ENCODE assay signal across 15 mouse cellular contexts in genomic region chr13:93829565-93830293, GRCm38 (mm10). TPM values are rescaled to one million over a fixed set of nuclear protein-coding genes. Genes with fewer than 3 reads are reported as not detected.
A peak's percentile ranks its signal among the peaks of the same experiment; 100 is the strongest.
DNase-seq lines count a peak whose midpoint lies in the region; ATAC-seq and TF ChIP-seq lines count a peak whose summit lies in the region.
"Had no signal": no experiment of that assay in that cellular context is flagged by ENCODE, and none has a peak within 500 bp of the region (broad histone marks: within the 10 kb centered on the region; RNA-seq: fewer than 3 reads in every experiment).

No protein-coding gene starts in this region.

- no peak for ATAC-seq in midbrain, embryonic 11.5 days (ENCODE audit: low FRiP score)
- no peak for ATAC-seq in midbrain, embryonic 16.5 days
- no peak for ATAC-seq in limb, embryonic 12.5 days (ENCODE audit: insufficient number of reproducible peaks, insufficient read depth, low FRiP score, low TSS enrichment, low read depth)
- ATAC-seq: inflammation-experienced regulatory T-cells, adult 6 months; midbrain, embryonic 15.5 days had no signal

- H3K4me1 ChIP-seq in midbrain, embryonic 11.5 days (ENCODE audit: control insufficient read depth, insufficient read depth, low read length): no peaks in the 10 kb centered on the region
- H3K4me1 ChIP-seq in midbrain, embryonic 16.5 days (ENCODE audit: control insufficient read depth, insufficient read depth, low read length): no peaks in the 10 kb centered on the region
- H3K4me1 ChIP-seq in limb, embryonic 12.5 days (replicated peaks): peaks cover 7% of the 10 kb centered on the region
- H3K4me1 ChIP-seq: forebrain, embryonic 12.5 days; liver, embryonic 13.5 days; midbrain, embryonic 15.5 days had no signal

- 67% methylated on average over 2 of the region's 2 CpGs for WGBS in midbrain, embryonic 11.5 days
- 70% methylated on average over 2 of the region's 2 CpGs for WGBS in midbrain, embryonic 16.5 days
- WGBS in limb, embryonic 12.5 days: 49% methylated on average over 2 of the region's 2 CpGs

- intact Hi-C loops in gastrocnemius, adult 2 months (cut with DNase I): no loop called here
- intact Hi-C loops in gastrocnemius, postnatal 14 days (cut with DNase I; ENCODE audit: low total_unique reads): no loop called here

- no peak overlapping the region for H3K4me3 ChIP-seq in gastrocnemius, adult 2 months
- H3K4me3 ChIP-seq in layer of hippocampus, adult 2 months: no peak overlapping the region
- H3K4me3 ChIP-seq in midbrain, embryonic 11.5 days (ENCODE audit: low read depth, low read length): no peak overlapping the region
- H3K4me3 ChIP-seq in midbrain, embryonic 16.5 days (ENCODE audit: low read depth, low read length): no peak overlapping the region
- H3K4me3 ChIP-seq in limb, embryonic 12.5 days (replicated peaks): no peak overlapping the region
- H3K4me3 ChIP-seq: forebrain, embryonic 12.5 days; heart, embryonic 13.5 days; liver, embryonic 13.5 days; midbrain, embryonic 15.5 days had no signal

- no peak overlapping the region for H3K27ac ChIP-seq in gastrocnemius, adult 2 months
- no peak overlapping the region for H3K27ac ChIP-seq in layer of hippocampus, adult 2 months
- H3K27ac ChIP-seq in midbrain, embryonic 11.5 days (ENCODE audit: low read depth, low read length): no peak overlapping the region
- no peak overlapping the region for H3K27ac ChIP-seq in midbrain, embryonic 16.5 days (ENCODE audit: low read length)
- peak overlapping the region; percentile 20; the same call in 1 of the 2 replicates for H3K27ac ChIP-seq in limb, embryonic 12.5 days
- H3K27ac ChIP-seq: forebrain, embryonic 12.5 days; heart, embryonic 13.5 days; liver, embryonic 13.5 days; midbrain, embryonic 15.5 days had no signal

- no peak for DNase-seq in gastrocnemius, adult 2 months
- DNase-seq in gastrocnemius, postnatal 14 days: no peak
- DNase-seq in layer of hippocampus, adult 2 months (ENCODE audit: low spot score in 2 of 2): no peak
- DNase-seq in layer of hippocampus, adult 18-20 months (ENCODE audit: low spot score in 2 of 2): no peak
- DNase-seq in midbrain, embryonic 11.5 days (ENCODE audit: low spot score, missing footprints): peak; percentile 51
- DNase-seq in urinary bladder, postnatal 25 days (ENCODE audit: low spot score): no peak
- DNase-seq: cerebellum, adult 11 months; gastrocnemius, postnatal 36 days; liver, embryonic 13.5 days had no signal

- no peak overlapping the region for H3K9ac ChIP-seq in midbrain, embryonic 11.5 days (ENCODE audit: low read length)
- H3K9ac ChIP-seq in midbrain, embryonic 16.5 days (ENCODE audit: low read depth, low read length): no peak overlapping the region
- no peak overlapping the region for H3K9ac ChIP-seq in limb, embryonic 12.5 days (replicated peaks)
- H3K9ac ChIP-seq: forebrain, embryonic 12.5 days; heart, embryonic 13.5 days; liver, embryonic 13.5 days; midbrain, embryonic 15.5 days had no signal

- H3K4me2 ChIP-seq in midbrain, embryonic 11.5 days: no peak overlapping the region
- H3K4me2 ChIP-seq in midbrain, embryonic 16.5 days (ENCODE audit: low read length): no peak overlapping the region
- H3K4me2 ChIP-seq in limb, embryonic 12.5 days: no peak overlapping the region
- H3K4me2 ChIP-seq: forebrain, embryonic 12.5 days; heart, embryonic 13.5 days; liver, embryonic 13.5 days; midbrain, embryonic 15.5 days had no signal

- peak; percentile 56 for TF ChIP-seq CTCF in gastrocnemius, adult 2 months (IDR thresholded peaks at IDR 0.05)
- peak; percentile 75 for TF ChIP-seq CTCF in layer of hippocampus, adult 2 months (conservative IDR thresholded peaks at IDR 0.05)

- no peaks in the 10 kb centered on the region for H3K9me3 ChIP-seq in midbrain, embryonic 11.5 days (ENCODE audit: control insufficient read depth, low read length)
- H3K9me3 ChIP-seq in midbrain, embryonic 16.5 days (replicated peaks; ENCODE audit: control insufficient read depth, low read length, poor library complexity, severe bottlenecking): no peaks in the 10 kb centered on the region; the same call in 1 of the 2 replicates
- 0 out of 2 replicates have a peak, but pooled peaks cover 5% of the 10 kb centered on the region for H3K9me3 ChIP-seq in limb, embryonic 12.5 days
- H3K9me3 ChIP-seq: forebrain, embryonic 12.5 days; heart, embryonic 13.5 days; liver, embryonic 13.5 days; midbrain, embryonic 15.5 days had no signal

- no peaks in the 10 kb centered on the region for H3K27me3 ChIP-seq in midbrain, embryonic 11.5 days (ENCODE audit: control insufficient read depth, insufficient read depth, low read length)
- H3K27me3 ChIP-seq in midbrain, embryonic 16.5 days (ENCODE audit: control insufficient read depth, insufficient read depth, low read depth, low read length): no peaks in the 10 kb centered on the region
- no peaks in the 10 kb centered on the region for H3K27me3 ChIP-seq in limb, embryonic 12.5 days
- H3K27me3 ChIP-seq: forebrain, embryonic 12.5 days; heart, embryonic 13.5 days; liver, embryonic 13.5 days; midbrain, embryonic 15.5 days had no signal

- H3K36me3 ChIP-seq in midbrain, embryonic 11.5 days (ENCODE audit: control insufficient read depth, insufficient read depth, low read length): no peaks in the 10 kb centered on the region
- H3K36me3 ChIP-seq in midbrain, embryonic 16.5 days (ENCODE audit: control insufficient read depth, insufficient read depth, low read length): no peaks in the 10 kb centered on the region
- H3K36me3 ChIP-seq in limb, embryonic 12.5 days: no peaks in the 10 kb centered on the region
- H3K36me3 ChIP-seq: forebrain, embryonic 12.5 days; heart, embryonic 13.5 days; liver, embryonic 13.5 days; midbrain, embryonic 15.5 days had no signal

RNA-seq across cellular contexts. Expression of gene Arsb, which starts 58.3 kb away (rescaled TPM):
- 1 to 10 TPM; 2.4 to 3.3 TPM for total RNA-seq in gastrocnemius, adult 2 months (2021)
- total RNA-seq in gastrocnemius, postnatal 14 days (2021): 1 to 10 TPM; 6.1 to 7.9 TPM
- 10 to 100 TPM; 87.0 to 95.3 TPM for total RNA-seq in layer of hippocampus, adult 2 months (2021)
- 10 to 100 TPM; 80.5 to 90.3 TPM for total RNA-seq in layer of hippocampus, adult 18-20 months (2021)
- 9.9 and 10.8 TPM in 2 replicates for polyA plus RNA-seq in midbrain, embryonic 11.5 days (2014; fragmentation: Nextera tagmentation; extraction: Ambion mirVana)
- 10.5 and 11.8 TPM in 2 replicates for polyA plus RNA-seq in midbrain, embryonic 16.5 days (2015; fragmentation: Nextera tagmentation; extraction: Ambion mirVana)
- polyA plus RNA-seq in limb, embryonic 12.5 days (2016; fragmentation: Nextera tagmentation; extraction: Ambion mirVana): 7.9 and 9.3 TPM in 2 replicates

Comparison
In these comparisons a context has a peak if more than half of its experiments do, and no peak if none do; other contexts are left out.
1. RNA of gene Arsb, which starts 58.3 kb away (total RNA-seq): 87.0 to 95.3 TPM in layer of hippocampus, adult 2 months and 80.5 to 90.3 TPM in layer of hippocampus, adult 18-20 months; 6.1 to 7.9 TPM in gastrocnemius, postnatal 14 days and 2.4 to 3.3 TPM in gastrocnemius, adult 2 months; every median in the first group is over 4 times any median in the second.